Mouse (Mus musculus) left cerebral cortex, postnatal 14 days (tissue): ENCODE measurements around the gene Crim1. TPM values are rescaled to one million over a fixed set of nuclear protein-coding genes. Genes with fewer than 3 reads are reported as not detected.
A peak's percentile ranks its signal among the peaks of the same experiment; 100 is the strongest.

Experiments
- DNase-seq, 2 experiments: peaks; one replicate each; pipeline ENCODE4 v3.0.0; 2021 to 2022; ENCODE audit warnings: low spot score in 2 of 2, mixed read lengths in 1 of 2
- intact Hi-C: fragments of 180-260 bp; cut with DNase I; formaldehyde crosslinking; loops from one replicate; pipeline ENCODE4 v1.15.1; 2025
- total RNA-seq, 2 experiments: library from RNA; stranded (reverse); gene quantifications; 2 replicates each; pipeline ENCODE4 v1.2.3; 2021

Gene Crim1
- total RNA-seq, 2 experiments from 2014 or later: 51.7 to 62.8 TPM

DNA sequence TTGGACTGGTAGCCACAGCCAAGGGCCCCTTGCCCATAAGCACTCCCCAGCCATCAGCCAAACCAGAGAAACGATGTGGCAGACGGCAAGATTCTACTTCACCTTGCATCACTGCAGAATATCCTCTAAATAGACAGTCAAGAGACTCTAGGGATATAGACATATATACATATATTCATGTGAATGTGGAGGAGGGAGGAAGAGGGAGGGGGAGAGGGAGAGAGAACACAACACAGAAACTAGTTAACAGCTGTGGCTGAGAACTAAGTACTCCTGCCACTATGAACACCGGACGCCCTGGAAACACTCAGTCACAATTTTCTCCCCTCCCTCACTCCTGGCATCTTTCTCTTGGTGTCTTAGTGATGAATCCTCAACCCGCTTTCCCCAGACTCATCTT is 189.5 kb downstream of the Crim1 start:
- intact Hi-C loops: no loop called here
- peak in 1 of 2 experiments; percentile 22 for DNase-seq

DNA sequence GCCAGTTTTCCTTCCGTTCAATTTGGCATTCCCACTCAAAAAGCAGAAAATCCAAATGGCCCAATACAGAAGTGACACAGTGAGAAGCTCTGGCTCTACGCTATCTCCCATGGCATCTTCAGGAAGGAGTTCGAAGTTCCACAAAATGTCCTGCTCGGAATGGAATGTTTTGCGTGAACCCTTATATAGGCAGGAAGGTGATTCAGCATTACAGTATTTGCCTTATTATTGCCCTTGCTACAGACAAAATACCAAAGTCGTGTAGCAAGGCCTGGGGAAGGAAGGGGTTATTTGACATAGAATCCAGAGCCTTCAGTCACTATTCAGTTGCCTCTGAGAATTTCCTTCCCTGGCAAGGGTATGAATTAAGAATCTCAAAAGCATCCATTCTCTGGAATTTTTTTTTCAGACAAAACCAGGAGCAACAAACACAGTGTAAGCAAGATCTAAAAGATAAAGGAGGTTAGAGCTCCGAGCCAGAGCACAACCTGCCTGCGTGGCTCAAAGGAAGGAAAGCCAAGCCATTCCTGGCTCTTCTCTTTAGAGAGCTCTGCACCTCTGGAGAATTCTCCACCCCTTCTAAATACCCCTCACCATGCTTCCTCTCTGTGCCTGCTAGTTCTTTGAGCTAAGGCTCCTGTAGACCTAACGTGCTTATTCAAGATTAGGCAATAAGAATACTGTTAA is 192.5 kb downstream of the Crim1 start:
- intact Hi-C loops: no loop called here
- DNase-seq: no peak

DNA sequence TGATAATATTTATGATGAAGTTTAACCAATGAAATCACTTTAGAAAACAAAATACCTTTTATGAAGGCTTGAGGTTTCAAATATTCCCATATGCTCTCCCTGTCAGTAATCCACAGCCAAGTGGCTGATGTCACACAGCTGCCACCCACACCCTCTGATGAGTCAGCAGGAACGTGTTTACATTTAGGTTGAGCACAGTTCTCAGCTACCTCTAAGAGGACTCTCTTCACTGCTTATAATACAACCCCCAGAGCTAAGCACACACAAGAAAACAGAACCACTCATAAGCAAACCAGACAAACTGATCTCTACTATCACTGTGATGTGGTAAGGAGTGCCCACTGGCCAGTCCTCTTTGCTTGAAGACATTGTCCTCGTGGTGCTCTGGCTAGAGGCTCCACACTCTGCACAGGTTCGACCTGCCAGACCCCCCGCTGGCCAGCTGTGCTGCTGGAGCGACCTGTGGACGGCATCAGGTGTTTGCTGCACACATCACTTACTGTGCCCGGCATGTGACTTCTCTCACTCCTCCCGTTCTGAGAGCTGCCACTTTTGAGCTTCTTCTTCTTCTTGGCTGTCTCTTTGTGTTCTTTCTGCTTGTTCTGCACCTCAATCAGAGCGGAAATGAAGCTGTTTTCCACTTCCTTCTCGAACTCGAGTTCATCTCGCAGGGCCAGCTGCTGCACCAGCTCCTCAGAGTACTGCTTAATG is 200.2 kb downstream of the Crim1 start:
- peak; percentile 46 to 52 for DNase-seq
- intact Hi-C loops: no loop called here

- no peak for DNase-seq
- intact Hi-C loops: no loop called here
These were observed 201.3 kb downstream of the Crim1 start for GRCm38 (mm10) chr17:78401311-78401710.

GRCm38 (mm10) chr17:78401713-78402112 is 201.7 kb downstream of the Crim1 start:
- DNase-seq: no peak
- intact Hi-C loops: no loop called here

DNA sequence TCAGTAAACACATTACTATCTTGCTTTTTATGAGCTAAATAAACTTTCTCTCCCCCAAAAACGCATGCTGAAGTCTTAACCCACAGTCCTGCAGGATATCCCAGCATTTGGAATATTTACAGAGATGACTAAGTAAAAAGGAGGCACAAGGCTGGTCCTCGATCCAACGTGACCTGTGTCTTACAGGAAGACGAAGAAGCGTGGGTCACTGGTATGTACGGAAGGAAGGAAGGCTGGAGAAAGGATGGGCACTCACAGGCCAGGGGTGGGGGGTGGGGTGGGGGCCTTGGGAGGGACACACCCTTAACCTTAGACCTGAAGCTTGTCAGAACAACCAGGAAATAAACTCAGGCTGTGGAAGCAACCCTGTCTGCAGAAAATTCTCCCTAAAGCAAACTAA is 202.1 kb downstream of the Crim1 start:
- no peak for DNase-seq
- intact Hi-C loops: no loop called here

DNA sequence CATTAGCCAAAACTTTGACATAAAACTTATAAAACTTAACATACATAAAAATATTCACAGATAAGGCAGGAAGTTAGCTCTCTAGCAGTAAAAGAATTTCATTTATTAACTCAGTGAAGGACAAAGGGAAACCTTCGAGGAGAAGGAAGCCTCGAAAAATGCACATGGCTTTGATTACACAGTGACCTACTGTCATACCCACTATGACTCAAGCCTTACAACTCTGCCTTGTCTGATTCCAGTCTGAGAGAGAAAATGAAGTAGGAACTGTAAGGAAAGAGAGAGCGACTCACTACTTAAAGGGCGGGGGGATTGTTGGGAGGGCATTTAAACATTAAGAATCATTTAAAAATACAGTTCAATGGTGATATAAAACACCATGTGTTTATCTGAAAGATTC is 203.2 kb downstream of the Crim1 start:
- no peak for DNase-seq
- intact Hi-C loops: no loop called here

- intact Hi-C loops: no loop called here
- DNase-seq: no peak
These were observed 203.8 kb downstream of the Crim1 start for GRCm38 (mm10) chr17:78403804-78404203.

- no peak for DNase-seq
- intact Hi-C loops: no loop called here
These were observed 205.3 kb downstream of the Crim1 start for GRCm38 (mm10) chr17:78405336-78405735.

DNA sequence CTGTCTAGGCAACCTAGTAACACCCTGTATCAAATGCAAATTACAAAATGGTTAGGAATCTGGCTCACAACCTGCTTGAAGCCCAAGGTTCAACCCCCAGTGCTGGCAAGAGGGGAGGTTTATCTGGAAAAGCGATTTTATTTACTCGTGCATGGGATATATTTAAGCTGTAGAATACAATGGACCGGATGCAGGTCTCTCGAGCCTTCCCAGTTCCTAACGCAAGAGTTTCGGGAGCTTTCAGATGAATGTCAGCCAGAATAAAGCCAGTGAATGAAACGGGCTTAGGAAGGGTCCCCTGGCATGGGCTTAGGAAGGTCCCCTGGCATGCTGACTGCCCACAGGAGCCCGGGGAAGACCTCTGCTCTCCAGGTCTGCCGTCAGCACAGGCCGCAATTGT is 206.8 kb downstream of the Crim1 start:
- intact Hi-C loops: no loop called here

DNA sequence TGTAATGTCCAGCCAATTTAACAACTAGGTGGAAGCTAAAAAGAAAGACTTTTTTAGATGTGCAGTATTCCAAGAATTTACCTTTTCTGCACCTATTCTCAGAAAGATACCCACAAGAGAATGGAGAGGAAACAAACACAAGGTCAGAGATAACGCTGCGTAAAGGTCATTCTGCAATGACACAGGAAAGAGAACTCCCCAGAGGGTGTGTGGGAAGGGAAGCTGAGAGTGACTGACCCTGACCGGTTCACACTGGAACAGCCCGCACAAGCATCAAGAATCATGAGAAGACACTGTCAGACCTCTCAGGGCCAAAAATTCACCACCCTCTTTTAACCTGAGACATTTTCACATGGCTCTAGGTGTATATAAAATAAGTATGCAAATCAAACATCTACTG is 207.5 kb downstream of the Crim1 start:
- no peak for DNase-seq
- intact Hi-C loops: no loop called here

More for the DNA sequence above, 206.8 kb downstream of the Crim1 start:
- DNase-seq: no peak

- intact Hi-C loops: no loop called here
- no peak for DNase-seq
These were observed 208.3 kb downstream of the Crim1 start for GRCm38 (mm10) chr17:78408386-78408785.

DNA sequence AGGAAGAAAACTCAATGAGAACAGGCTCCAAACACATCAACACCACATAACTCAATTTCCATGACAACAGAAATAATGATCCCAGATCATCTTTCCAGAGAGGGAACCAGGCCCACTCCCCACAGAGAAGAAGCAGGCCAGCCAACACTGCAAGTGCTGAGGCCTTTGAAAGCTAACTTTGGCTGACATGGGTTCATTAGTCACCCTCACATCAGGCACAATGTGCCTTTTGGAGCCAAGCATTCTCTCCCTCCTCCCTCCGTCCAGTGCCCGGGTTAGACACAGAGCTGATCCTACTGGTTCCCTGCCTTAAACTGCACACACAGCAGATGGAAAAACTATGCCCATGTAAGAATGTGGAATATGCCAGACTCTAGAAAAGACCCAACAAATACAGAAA is 209.9 kb downstream of the Crim1 start:
- no peak for DNase-seq
- intact Hi-C loops: no loop called here

GRCm38 (mm10) chr17:78415255-78415654 is 215.2 kb downstream of the Crim1 start:
- DNase-seq: no peak
- intact Hi-C loops: no loop called here

GRCm38 (mm10) chr17:78417381-78418281 is 217.6 kb downstream of the Crim1 start, which contains the start of gene Fez2:
TSS of gene Fez2 (minus strand) at chr17:78418152.
- peak; percentile 79 to 92 for DNase-seq
- intact Hi-C loops: no loop called here

- no peak for DNase-seq
- intact Hi-C loops: no loop called here
These were observed 219.2 kb downstream of the Crim1 start for GRCm38 (mm10) chr17:78419216-78419615.

- intact Hi-C loops: no loop called here
- DNase-seq: no peak
These were observed 225.0 kb downstream of the Crim1 start for GRCm38 (mm10) chr17:78425026-78425425.
